Mouse (Mus musculus) ES-Bruce4 (cell line): Measurements from ENCODE around the gene Hist2h3b. TPM values are rescaled to one million over a fixed set of nuclear protein-coding genes. Genes with fewer than 3 reads are reported as not detected.

ENCODE experiments used
- H3K27ac ChIP-seq: 2 replicates; pipeline ENCODE4 v1.5.1; 2012; ENCODE audit warnings: low read length, inconsistent platforms; ENCODE audit not compliant: insufficient read depth
- H3K27me3 ChIP-seq: 2 replicates; pipeline ENCODE4 v1.6.1; 2012; ENCODE audit warnings: mild to moderate bottlenecking, low read length, inconsistent platforms; ENCODE audit not compliant: control insufficient read depth, poor library complexity, insufficient read depth, severe bottlenecking
- H3K36me3 ChIP-seq: 2 replicates; pipeline ENCODE4 v1.6.1; 2012; ENCODE audit warnings: inconsistent platforms, mild to moderate bottlenecking, low read length, moderate library complexity; ENCODE audit not compliant: control insufficient read depth, poor library complexity, insufficient read depth, severe bottlenecking
- H3K4me1 ChIP-seq: one replicate; pipeline ENCODE4 v1.8.1; 2011; ENCODE audit warnings: low read length; ENCODE audit not compliant: control insufficient read depth, insufficient read depth
- H3K4me3 ChIP-seq: 2 replicates; pipeline ENCODE4 v1.5.1; 2011; ENCODE audit warnings: low read depth, mild to moderate bottlenecking, low read length
- H3K9ac ChIP-seq: 2 replicates; pipeline ENCODE4 v1.6.1; 2012; ENCODE audit warnings: low read depth, mild to moderate bottlenecking, inconsistent platforms; ENCODE audit not compliant: poor library complexity, severe bottlenecking
- H3K9me3 ChIP-seq: replicated peaks from 2 replicates; pipeline ENCODE4 v1.6.1; 2012; ENCODE audit warnings: mild to moderate bottlenecking, low read length, inconsistent platforms; ENCODE audit not compliant: control insufficient read depth, poor library complexity, insufficient read depth, severe bottlenecking
- CTCF ChIP-seq: IDR thresholded peaks from one replicate; pipeline ENCODE4 v1.8.1; 2011; ENCODE audit warnings: low read depth, low read length
- EP300 ChIP-seq: IDR thresholded peaks from 2 replicates; pipeline ENCODE4 v1.6.1; 2011; ENCODE audit warnings: low read depth, low read length; ENCODE audit not compliant: insufficient read depth
- POLR2A ChIP-seq: IDR thresholded peaks from one replicate; pipeline ENCODE4 v1.8.1; 2011; ENCODE audit warnings: low read length; ENCODE audit not compliant: insufficient read depth
- polyA plus RNA-seq: library from polyadenylated mRNA; stranded (reverse); fragments of >200 nt; gene quantifications from 2 replicates; pipeline ENCODE4 v1.2.4, GENCODE M21; 2011; ENCODE audit warnings: low read depth; ENCODE audit not compliant: missing spikeins, insufficient read depth, insufficient read length

Gene Hist2h3b
- polyA plus RNA-seq, 1 experiment = 11.1 TPM

- H3K9me3 ChIP-seq = peaks cover 2% of the 10 kb centered on the region
- H3K27me3 ChIP-seq = no peaks in the 10 kb centered on the region
- H3K9ac ChIP-seq = no peak overlapping the region
- H3K36me3 ChIP-seq = no peaks in the 10 kb centered on the region
- H3K4me3 ChIP-seq = no peak overlapping the region
- H3K4me1 ChIP-seq = no peaks in the 10 kb centered on the region
- H3K27ac ChIP-seq = no peak overlapping the region
- TF ChIP-seq EP300 = no peak
- TF ChIP-seq CTCF = no peak
- no peak for TF ChIP-seq POLR2A
These were observed 44.1 kb downstream of the Hist2h3b start for GRCm38 (mm10) chr3:96312341-96313098.

Other genes with a start within 250 kb of the Hist2h3b start
- 12.6 and 14.2 TPM in 2 replicates for gene Vps45, start 210.2 kb upstream of the Hist2h3b start, polyA plus RNA-seq
- gene Otud7b, start 164.1 kb upstream of the Hist2h3b start, polyA plus RNA-seq = 42.5 and 42.7 TPM in 2 replicates
- 4.3 and 7.4 TPM in 2 replicates for gene Mtmr11, start 106.7 kb upstream of the Hist2h3b start, polyA plus RNA-seq
- gene Sf3b4, start 96.3 kb upstream of the Hist2h3b start, polyA plus RNA-seq = 81.7 and 90.5 TPM in 2 replicates
- 4.5 and 4.9 TPM in 2 replicates for gene Sv2a, start 87.5 kb upstream of the Hist2h3b start, polyA plus RNA-seq
- 18.1 and 27.8 TPM in 2 replicates for gene Bola1, start 48.9 kb upstream of the Hist2h3b start, polyA plus RNA-seq
- not detected in 2 replicates for gene Hist2h2ab, start 48.8 kb upstream of the Hist2h3b start, polyA plus RNA-seq
- gene Hist2h2ac, start 47.8 kb upstream of the Hist2h3b start, polyA plus RNA-seq = 2.5 and 4.3 TPM in 2 replicates
- 1.3 and 2.0 TPM in 2 replicates for gene Hist2h2be, start 47.5 kb upstream of the Hist2h3b start, polyA plus RNA-seq
- gene Hist2h3c2, start 29.5 kb upstream of the Hist2h3b start, polyA plus RNA-seq = 23.1 and 41.5 TPM in 2 replicates
- gene Hist2h2aa2, start 28.4 kb upstream of the Hist2h3b start, polyA plus RNA-seq = 17.2 and 30.9 TPM in 2 replicates
- gene Hist2h2aa1, start 23.2 kb upstream of the Hist2h3b start, polyA plus RNA-seq = not detected in 2 replicates
- gene Hist2h3c1, start 22.0 kb upstream of the Hist2h3b start, polyA plus RNA-seq = 1.3 and 3.0 TPM in 2 replicates
- gene Hist2h4, start 5.3 kb upstream of the Hist2h3b start, polyA plus RNA-seq = 3.6 and 4.0 TPM in 2 replicates
- gene Hist2h2bb, start 1.1 kb downstream of the Hist2h3b start, polyA plus RNA-seq = 33.9 and 35.8 TPM in 2 replicates
- gene Fcgr1, start 25.3 kb downstream of the Hist2h3b start, polyA plus RNA-seq = not detected in 2 replicates
- 4.6 TPM in 2 replicates for gene BC107364, start 183.7 kb downstream of the Hist2h3b start, polyA plus RNA-seq